Mouse (Mus musculus) splenic B cell, adult 2 months (primary cell): Measurements from ENCODE around the gene Olfr177.

Experiments used
- DNase-seq: peaks from one replicate; pipeline ENCODE4 v3.0.0-alpha.2; 2011; ENCODE audit warnings: low read depth, low spot score
- H3K27me3 ChIP-seq: 2 replicates; pipeline ENCODE4 v1.6.1; 2012; ENCODE audit warnings: mild to moderate bottlenecking, low read length, moderate library complexity, mixed read lengths; ENCODE audit not compliant: control insufficient read depth, poor library complexity, insufficient read depth, severe bottlenecking
- H3K36me3 ChIP-seq: 2 replicates; pipeline ENCODE4 v1.6.1; 2012; ENCODE audit warnings: mild to moderate bottlenecking, low read length, moderate library complexity, mixed read lengths; ENCODE audit not compliant: control insufficient read depth, poor library complexity, insufficient read depth, severe bottlenecking

Gene Olfr177

GRCm38 (mm10) chr16:58874668-58875067, at the start of gene Olfr177:
Gene Olfr177, minus strand, starts transcription at chr16:58874768.
- Histone ChIP-seq H3K36me3 (no peaks in the 10 kb centered on the region), H3K27me3 (no peaks in the 10 kb centered on the region)
- DNase-seq, result no peak

GRCm38 (mm10) chr16:58891963-58892362, 17.4 kb upstream of the Olfr177 start, which contains the start of gene Olfr178:
Gene Olfr178, minus strand, starts transcription at chr16:58892063.
- H3K27me3 ChIP-seq, result no peaks in the 10 kb centered on the region
- DNase-seq, result no peak
- no peaks in the 10 kb centered on the region for H3K36me3 ChIP-seq

- Histone ChIP-seq H3K27me3 (no peaks in the 10 kb centered on the region), H3K36me3 (no peaks in the 10 kb centered on the region)
- no peak for DNase-seq
Observed at GRCm38 (mm10) chr16:58884416-58884815, 9.8 kb upstream of the Olfr177 start.

GRCm38 (mm10) chr16:58861479-58861878, 13.1 kb downstream of the Olfr177 start:
- no peak for DNase-seq
- Histone ChIP-seq H3K27me3 (no peaks in the 10 kb centered on the region), H3K36me3 (no peaks in the 10 kb centered on the region)

GRCm38 (mm10) chr16:58860032-58860737, 14.4 kb downstream of the Olfr177 start:
- Histone ChIP-seq H3K27me3 (no peaks in the 10 kb centered on the region), H3K36me3 (no peaks in the 10 kb centered on the region)
- DNase-seq, result no peak

- DNase-seq, result no peak
- H3K36me3 ChIP-seq, result no peaks in the 10 kb centered on the region
- H3K27me3 ChIP-seq, result no peaks in the 10 kb centered on the region
Observed at GRCm38 (mm10) chr16:58826732-58827319, 47.7 kb downstream of the Olfr177 start, which contains the start of gene Olfr175-ps1. Gene Olfr175-ps1, minus strand, starts transcription at chr16:58826782.
